Mouse (Mus musculus): ENCODE measurements at regions not wholly inside any gene's neighbourhood (a gene's known extent, or its start where the extent isn't known, plus 50 kb on each side); places are given as distances from the start of the nearest gene placed in this dataset.

DNA sequence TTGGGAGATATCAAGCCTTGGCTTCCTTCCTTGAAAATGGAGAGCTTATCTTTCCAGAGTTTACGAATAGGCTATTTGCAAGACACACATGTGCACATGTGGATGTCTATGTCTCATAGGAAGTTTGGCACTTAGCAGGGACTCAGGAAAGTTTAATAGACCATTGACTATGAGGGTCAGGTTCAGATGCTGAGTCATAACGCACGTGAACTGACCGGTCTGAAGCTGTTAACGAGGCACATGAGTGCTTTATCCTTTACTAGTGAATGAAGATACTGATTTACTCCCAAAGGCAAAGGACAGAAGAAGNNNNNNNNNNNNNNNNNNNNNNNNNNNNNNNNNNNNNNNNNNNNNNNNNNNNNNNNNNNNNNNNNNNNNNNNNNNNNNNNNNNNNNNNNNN, 1442.8 kb downstream of the Gsdmc2 start:
- no peak for DNase-seq

- no peak for DNase-seq
Observed at GRCm38 (mm10) chr15:62400984-62401609, 1443.9 kb downstream of the Gsdmc2 start.

DNA sequence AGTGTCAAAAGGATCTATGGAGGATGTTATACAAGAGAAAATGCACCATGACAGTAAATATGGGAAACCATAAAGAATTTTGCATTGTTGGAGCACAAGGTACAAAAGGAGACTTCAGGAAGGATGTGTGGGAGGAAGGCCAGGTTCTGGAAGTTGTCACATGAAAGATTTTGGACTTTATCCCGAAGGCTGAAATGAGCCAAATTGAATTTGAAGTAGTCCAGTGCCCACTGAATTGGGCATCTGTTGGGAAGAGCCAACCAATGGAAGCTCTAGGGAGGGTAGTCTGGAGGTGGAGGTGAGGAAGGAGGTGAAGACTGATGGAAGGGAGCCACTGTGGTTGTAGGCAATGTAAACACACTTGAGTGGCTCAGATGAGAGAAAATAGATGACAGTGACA, 1445.6 kb downstream of the Gsdmc2 start:
- no peak for DNase-seq

DNA sequence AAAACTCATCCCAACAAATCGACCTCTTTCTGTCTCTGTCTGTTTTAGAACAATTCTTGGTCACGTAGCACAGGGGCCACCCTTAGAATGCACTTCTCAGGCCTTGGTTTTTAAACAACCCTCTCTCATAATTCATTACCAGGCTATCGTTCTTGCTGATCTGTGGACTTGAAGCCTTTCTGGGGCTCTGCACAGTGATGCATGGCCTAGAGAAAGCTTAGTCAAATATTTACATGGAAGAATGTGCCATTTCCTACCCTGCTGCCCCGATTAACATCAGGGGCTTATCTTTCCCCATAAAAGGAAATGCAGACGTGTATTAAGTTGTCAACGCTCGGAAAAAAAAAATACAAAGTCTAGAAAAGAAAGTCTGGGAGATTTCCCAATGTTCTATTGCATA, 1448.0 kb downstream of the Gsdmc2 start:
- no peak for DNase-seq

DNA sequence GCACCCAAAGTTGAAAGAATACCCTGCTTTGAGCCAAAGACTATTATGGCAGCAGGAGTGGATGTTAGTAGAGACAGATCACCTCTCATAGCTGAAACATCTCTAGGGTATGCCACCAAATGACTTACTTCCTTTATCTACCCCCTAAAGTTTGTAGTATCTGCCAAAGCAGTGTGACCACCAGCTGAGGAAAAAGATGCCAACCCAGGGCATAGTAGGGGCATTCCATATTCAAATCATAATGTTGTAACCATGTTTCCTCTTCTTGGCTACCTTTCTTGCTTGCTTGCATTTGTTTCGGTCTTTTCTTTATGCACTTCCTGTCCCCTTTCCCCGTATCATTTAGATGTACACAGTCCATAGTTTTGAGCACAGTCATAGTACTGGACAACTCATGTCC, 1449.6 kb downstream of the Gsdmc2 start:
- no peak for DNase-seq

- no peak for DNase-seq
Observed at GRCm38 (mm10) chr15:62393416-62393815, 1451.6 kb downstream of the Gsdmc2 start.

DNA sequence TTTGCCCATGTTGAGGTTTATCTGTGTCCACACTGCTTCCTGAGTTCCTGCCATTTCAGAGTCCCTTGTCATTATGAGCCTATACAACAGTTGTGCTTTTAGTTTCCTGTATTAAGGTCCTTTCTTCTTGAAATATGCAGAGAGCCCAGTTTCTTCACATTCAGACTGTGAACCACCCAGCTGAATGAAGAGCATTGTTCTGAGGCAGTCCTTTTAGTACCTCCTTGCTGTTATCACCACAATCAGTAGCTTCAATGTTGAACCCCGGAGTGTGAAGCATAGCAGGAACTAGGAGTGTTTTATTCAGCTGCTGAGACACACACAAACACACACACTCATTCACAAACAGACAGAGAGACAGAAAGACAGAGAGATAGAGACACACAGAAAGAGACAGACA, 1452.1 kb downstream of the Gsdmc2 start:
- DNase-seq: no peak

- peak; percentile 9 to 59 for DNase-seq
Observed at GRCm38 (mm10) chr15:62392381-62392780, 1452.6 kb downstream of the Gsdmc2 start.

- peak in 1 of 2 experiments; percentile 29 for DNase-seq
Observed at GRCm38 (mm10) chr15:62389431-62390105, 1455.4 kb downstream of the Gsdmc2 start.

GRCm38 (mm10) chr15:62382233-62382632, 1459.4 kb upstream of the A1bg start:
- DNase-seq: no peak

- DNase-seq: no peak
Observed at GRCm38 (mm10) chr15:62374641-62375040, 1451.8 kb upstream of the A1bg start.

GRCm38 (mm10) chr15:62361171-62361570, 1438.4 kb upstream of the A1bg start:
- DNase-seq: no peak

- no peak for DNase-seq
Observed at GRCm38 (mm10) chr15:62358338-62359239, 1435.8 kb upstream of the A1bg start.

DNA sequence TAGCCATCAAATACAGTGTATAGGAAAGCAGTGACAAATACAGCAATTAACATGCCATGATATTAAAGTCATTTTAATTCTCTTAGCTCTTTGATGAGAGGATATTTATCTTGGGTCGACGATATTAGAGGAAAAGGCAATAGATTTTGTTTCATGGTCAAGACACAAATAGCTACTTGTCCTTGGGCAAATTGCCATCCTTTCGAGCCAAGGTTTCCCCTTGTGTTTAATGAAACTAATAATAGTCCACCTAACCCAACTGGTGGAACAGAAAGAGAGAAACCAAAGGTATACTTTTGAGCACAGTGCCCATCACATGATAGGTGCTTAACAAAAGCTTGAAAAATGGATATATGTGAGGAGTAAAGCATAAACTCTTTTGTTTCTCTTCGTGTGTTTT, 1431.0 kb upstream of the A1bg start:
- DNase-seq: peak; percentile 18 to 36

- DNase-seq: no peak
Observed at GRCm38 (mm10) chr15:62350862-62351757, 1428.3 kb upstream of the A1bg start.

DNA sequence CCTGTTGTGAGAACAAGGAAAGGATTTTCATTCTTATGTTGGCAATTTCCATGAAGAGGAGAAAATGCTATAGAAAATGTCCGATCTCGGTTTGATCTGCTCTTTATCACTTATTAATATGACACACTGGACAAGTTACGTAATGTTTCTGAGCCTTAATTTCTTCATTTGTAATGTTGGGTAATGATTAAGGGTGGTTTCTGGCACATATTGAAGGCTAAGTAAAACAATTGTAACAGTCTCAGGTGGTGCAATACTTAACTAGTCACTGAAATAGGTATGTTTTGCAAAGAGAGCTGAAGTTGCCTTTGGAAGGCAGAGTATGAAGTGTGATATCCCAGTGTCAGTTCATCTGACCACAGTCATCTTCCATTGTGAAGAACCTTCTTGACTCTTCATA, 1427.2 kb upstream of the A1bg start:
- DNase-seq: no peak

DNA sequence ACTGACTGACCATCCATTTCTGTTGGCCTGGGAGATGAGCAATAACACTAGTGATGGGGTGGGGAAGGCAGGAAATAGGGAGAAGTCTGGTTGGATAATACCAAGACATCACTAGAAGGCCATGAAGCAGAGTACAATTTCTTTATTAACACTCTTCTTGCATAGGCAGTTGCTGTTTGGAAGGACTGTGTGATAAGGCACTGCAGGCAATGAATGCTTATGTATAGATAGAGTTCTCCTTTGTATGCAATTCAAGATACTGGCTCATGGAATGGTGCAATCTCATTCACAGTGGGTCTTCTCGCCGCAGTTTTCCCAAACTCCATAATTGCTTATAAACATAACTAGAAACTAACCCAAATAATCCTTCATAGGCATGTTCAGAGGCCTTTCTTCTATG, 1426.1 kb upstream of the A1bg start:
- DNase-seq: no peak

- no peak for DNase-seq
Observed at GRCm38 (mm10) chr15:62347697-62348096, 1424.9 kb upstream of the A1bg start.

GRCm38 (mm10) chr15:62345893-62346292, 1423.1 kb upstream of the A1bg start:
- no peak for DNase-seq

DNA sequence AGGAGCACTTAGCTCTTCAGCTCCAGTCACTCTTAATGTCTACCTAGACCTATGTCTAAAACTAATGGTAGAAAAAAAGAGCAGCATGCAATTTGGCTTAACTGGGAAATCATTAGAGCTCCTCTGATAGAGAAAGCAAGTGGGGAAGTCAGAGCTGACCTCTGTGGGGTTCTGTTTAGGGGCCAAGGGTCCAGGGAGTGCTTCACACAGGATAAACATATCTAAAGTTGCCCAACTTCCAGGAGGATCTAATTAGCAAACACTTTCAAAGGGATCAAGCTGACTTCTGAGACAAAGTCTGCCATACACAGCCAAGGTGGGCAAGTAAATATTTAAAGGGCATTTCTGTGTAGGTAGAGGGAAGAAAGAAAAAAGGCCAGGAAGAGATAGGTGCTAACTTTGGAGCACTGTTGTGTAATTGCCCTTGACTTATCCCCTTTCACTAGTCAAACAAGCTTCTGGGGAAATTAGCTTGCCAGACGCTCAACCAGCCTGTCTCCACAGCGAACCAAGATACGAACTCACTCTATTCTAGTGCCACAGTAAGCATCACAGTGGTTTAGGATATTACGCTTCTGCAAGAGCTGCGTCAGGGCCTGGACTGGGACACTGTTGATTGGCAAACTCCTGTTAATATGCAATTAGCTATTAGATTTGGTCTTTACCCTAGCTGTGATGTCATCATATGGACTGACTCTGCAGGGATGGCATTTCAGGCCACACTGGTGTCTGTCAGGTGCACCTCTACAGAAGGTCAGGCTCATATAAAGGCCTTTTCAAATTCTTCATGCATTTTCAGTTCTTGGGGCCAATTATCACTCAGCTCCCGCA, 1413.9 kb upstream of the A1bg start:
- DNase-seq: no peak

Measured in heart, adult 18-20 months (tissue).